Mouse (Mus musculus) heart, adult 2 months (tissue): ENCODE measurements around the gene Gm20683.

ENCODE experiments used
- CTCF ChIP-seq: fragments of 200-600 bp; IDR thresholded peaks from 2 replicates; pipeline ENCODE4 v1.8.1; 2022; ENCODE audit warnings: antibody characterized with exemption, mild to moderate bottlenecking, moderate library complexity
- EP300 ChIP-seq: fragments of 200-500 bp; IDR thresholded peaks from 2 replicates; pipeline ENCODE4 v1.6.1; 2011; ENCODE audit warnings: low read depth, low read length, control low read depth; ENCODE audit not compliant: insufficient read depth
- POLR2A ChIP-seq: fragments of 200-500 bp; IDR thresholded peaks from 2 replicates; pipeline ENCODE4 v1.6.1; 2011; ENCODE audit warnings: mild to moderate bottlenecking, low read depth, low read length, control low read depth; ENCODE audit not compliant: insufficient read depth

DNA sequence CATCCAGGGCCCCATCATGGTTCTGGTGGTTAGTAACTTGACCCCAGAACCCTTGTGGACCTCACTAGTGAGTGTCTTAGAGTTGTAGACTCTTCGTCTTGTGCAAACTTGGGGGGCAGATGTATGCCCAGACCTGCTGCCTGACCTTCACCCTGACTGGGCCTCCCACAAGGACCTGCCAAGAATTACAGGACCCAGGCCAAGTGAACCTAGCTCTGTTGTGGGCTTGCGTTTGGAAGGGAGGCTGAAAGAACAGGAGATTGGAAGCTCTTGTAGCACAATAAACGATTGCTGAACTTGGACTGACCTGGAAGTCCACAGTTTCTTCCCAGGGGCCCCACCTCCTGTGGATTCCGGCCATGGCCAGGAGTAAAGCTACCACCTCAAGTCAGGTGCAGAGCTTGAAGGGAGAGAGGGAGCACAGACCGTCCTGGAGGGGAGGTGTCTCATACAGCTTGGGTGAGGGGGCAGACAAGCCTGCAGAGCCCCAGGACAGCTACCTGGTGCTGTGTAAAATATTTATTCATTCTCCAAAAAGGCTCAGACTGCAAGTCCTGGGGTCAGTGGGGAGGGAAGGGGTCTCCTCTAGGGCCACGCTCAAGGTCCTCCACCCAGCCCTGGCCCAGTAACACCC is 7.5 kb downstream of the Gm20683 start:
- TF ChIP-seq CTCF (no peak), POLR2A (no peak), EP300 (no peak)
